Mouse (Mus musculus) thymus, adult 2 months (tissue): ENCODE data around the gene Dst.

Experiments
- CTCF ChIP-seq: fragments of 200-500 bp; IDR thresholded peaks from 2 replicates; pipeline ENCODE4 v1.5.1; 2012; ENCODE audit warnings: mild to moderate bottlenecking, control low read depth, low read length, moderate library complexity, borderline replicate concordance; ENCODE audit not compliant: control insufficient read depth, poor library complexity, insufficient read depth; ENCODE audit errors: extremely low read depth
- POLR2A ChIP-seq: fragments of 200-500 bp; IDR thresholded peaks from 2 replicates; pipeline ENCODE4 v1.6.1; 2012; ENCODE audit warnings: mild to moderate bottlenecking, low read length, control low read depth, moderate library complexity; ENCODE audit not compliant: control insufficient read depth, poor library complexity, insufficient read depth; ENCODE audit errors: extremely low read depth

DNA sequence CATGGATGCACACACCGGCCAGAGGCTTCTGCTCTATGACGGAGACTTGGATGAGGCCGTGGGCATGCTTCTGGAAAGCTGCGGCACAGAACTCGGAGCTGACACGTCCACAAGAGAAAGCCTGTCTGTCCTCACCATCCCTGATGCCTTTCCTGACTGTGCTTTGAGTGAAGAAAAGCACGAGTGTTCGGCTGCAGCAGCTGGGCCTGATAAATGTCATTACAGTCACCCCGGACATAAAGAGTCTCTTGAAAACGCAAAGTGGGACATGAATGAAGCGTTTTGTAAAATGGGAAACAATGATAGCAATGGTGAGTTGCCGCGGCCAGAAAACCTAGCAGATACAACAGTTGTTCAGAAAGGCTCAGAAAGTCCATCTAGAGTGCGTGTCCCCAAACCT lies 281.3 kb downstream of the Dst start:
- TF ChIP-seq POLR2A, result no peak
- no peak for TF ChIP-seq CTCF
